Mouse (Mus musculus) liver, embryonic 13.5 days (tissue): ENCODE results near the gene Fam76b. TPM values are rescaled to one million over a fixed set of nuclear protein-coding genes. Genes with fewer than 3 reads are reported as not detected.
A peak's percentile ranks its signal among the peaks of the same experiment; 100 is the strongest.
"Not testable (repeated sequence)": the region's sequence is repeated elsewhere in the genome, so short reads cannot be mapped to it uniquely, and the experiment has no call there.

ENCODE experiments used
- ATAC-seq: fragments of 200-750 bp; cut with Nextera tagmentation; 2 replicates; pipeline ENCODE4 v1.8.0; 2017; ENCODE audit warnings: low read depth, mild to moderate bottlenecking, moderate number of reproducible peaks, moderate library complexity
- DNase-seq: peaks from one replicate; pipeline ENCODE4 v3.0.0; 2022
- H3K27ac ChIP-seq: fragments of 300-500 bp; sonication (generic); 2 replicates; pipeline ENCODE4 v1.5.1; 2015; ENCODE audit warnings: moderate library complexity, mild to moderate bottlenecking, inconsistent platforms
- H3K27me3 ChIP-seq: fragments of 300-500 bp; sonication (generic); 2 replicates; pipeline ENCODE4 v1.6.1; 2015; ENCODE audit warnings: mild to moderate bottlenecking, inconsistent platforms
- H3K36me3 ChIP-seq: fragments of 300-500 bp; sonication (generic); 2 replicates; pipeline ENCODE4 v1.6.1; 2015; ENCODE audit warnings: mild to moderate bottlenecking, inconsistent platforms
- H3K4me1 ChIP-seq: fragments of 300-500 bp; sonication (generic); replicated peaks from 2 replicates; pipeline ENCODE4 v1.6.1; 2015; ENCODE audit warnings: inconsistent platforms
- H3K4me2 ChIP-seq: fragments of 300-500 bp; sonication (generic); 2 replicates; pipeline ENCODE4 v1.6.1; 2015; ENCODE audit warnings: inconsistent platforms, mild to moderate bottlenecking, moderate library complexity
- H3K4me3 ChIP-seq: fragments of 300-500 bp; sonication (generic); replicated peaks from 2 replicates; pipeline ENCODE4 v1.5.1; 2015; ENCODE audit warnings: mild to moderate bottlenecking, inconsistent platforms
- H3K9ac ChIP-seq: fragments of 300-500 bp; sonication (generic); 2 replicates; pipeline ENCODE4 v1.6.1; 2015; ENCODE audit warnings: mild to moderate bottlenecking, inconsistent platforms
- H3K9me3 ChIP-seq: fragments of 300-500 bp; sonication (generic); replicated peaks from 2 replicates; pipeline ENCODE4 v1.6.1; 2016; ENCODE audit warnings: inconsistent platforms
- WGBS: fragments of 180-500 bp; shearing (Covaris S2); methylation state at CpG from one replicate; pipeline ENCODE4 v1.1.7; 2015; ENCODE audit not compliant: insufficient replicate concordance; 5-methylcytosine and 5-hydroxymethylcytosine counted together
- polyA plus RNA-seq: library from polyadenylated mRNA; unstranded; fragments of >200 nt; fragmentation: Nextera tagmentation; extraction: Ambion mirVana; gene quantifications from 2 replicates; pipeline ENCODE4 v1.2.1, GENCODE M21; 2015

Gene Fam76b
- 8.3 and 10.1 TPM in 2 replicates for polyA plus RNA-seq

DNA sequence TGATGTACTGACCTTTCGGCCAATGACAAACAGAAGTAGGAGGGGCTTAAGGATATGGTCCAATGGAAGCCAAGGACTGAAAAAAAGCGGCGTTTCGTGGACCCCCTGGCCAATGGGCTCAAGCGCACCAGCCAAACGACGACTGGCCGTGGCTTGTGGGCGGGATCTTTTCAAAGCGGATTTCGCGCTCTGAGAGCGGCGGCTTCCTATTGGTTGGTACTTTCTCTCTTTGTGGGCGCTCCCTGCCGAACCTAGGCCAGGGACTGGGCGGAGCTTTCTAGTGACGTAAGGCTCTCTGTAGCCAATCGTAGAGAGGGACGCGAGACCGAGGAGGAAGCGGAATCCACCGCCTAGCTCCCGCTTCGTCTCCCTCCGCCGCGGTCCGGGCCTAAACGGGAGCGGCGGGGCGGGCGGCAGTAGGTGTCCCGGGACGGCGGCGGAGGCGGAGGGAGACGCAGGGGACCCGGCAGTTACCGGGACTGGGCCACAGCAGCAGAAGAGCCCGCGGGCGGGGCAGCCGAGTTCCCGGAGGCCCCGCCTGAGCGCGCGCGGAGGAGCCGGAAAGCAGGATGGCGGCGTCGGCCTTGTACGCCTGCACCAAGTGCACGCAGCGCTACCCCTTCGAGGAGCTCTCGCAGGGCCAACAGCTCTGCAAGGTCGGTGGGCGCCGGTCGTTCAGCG lies at the start of gene Fam76b:
Gene Fam76b (plus strand): TSS at position 311 of the 681 bp plus-strand sequence.
- Histone ChIP-seq H3K9me3 (no peaks in the 10 kb centered on the region), H3K4me2 (peak within 1 kb of the TSS; percentile 82), H3K9ac (peak within 1 kb of the TSS; percentile 97), H3K36me3 (peaks cover 38% of the 10 kb centered on the region), H3K27me3 (no peaks in the 10 kb centered on the region), H3K4me1 (peaks cover 29% of the 10 kb centered on the region), H3K4me3 (peak within 1 kb of the TSS; percentile 92), H3K27ac (peak within 1 kb of the TSS; percentile 98)
- under 1% methylated on average over 67 of the region's 67 CpGs for WGBS
- ATAC-seq: peak; percentile 87
- peak; percentile 99 for DNase-seq

DNA sequence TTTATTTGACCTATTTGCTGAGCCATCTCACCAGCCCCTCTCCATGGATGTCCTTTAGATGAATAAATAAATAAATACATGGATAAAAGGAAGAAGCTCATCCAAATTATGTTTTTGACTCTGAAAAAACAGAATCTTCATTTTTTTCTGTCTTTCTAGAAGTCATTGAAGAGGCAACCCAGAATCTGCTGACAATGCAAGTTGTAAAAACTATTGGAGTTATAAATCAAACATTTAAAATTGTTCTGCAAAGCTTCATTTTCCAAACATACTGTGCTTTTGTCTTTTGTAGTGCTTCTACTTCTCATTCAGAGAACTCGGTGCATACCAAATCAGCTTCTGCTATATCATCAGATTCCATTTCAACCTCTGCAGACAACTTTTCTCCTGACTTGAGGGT lies 45.5 kb upstream of the Fam76b start:
- no peak for ATAC-seq
- 84% methylated on average over 1 of the region's 1 CpGs for WGBS
- H3K4me1 ChIP-seq: peaks cover 1% of the 10 kb centered on the region; the same call in 1 of the 2 replicates

DNA sequence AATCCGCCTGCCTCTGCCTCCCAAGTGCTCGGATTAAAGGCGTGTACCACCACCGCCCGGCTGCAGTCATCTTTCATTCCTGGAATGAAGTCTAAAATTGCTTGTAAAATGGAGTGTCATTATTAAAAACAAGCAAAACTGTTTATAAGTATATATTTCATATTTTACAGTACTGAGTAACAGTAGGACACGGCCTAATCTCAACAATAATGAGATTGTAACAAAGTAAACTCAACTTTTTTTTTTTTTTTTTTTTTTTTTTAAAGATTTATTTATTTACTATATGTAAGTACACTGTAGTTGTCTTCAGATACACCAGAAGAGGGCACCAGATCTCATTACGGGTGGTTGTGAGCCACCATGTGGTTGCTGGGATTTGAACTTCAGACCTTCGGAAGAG lies 36.7 kb upstream of the Fam76b start:
- H3K4me3 ChIP-seq: not testable (repeated sequence)
- 85% methylated on average over 8 of the region's 8 CpGs for WGBS

More for the DNA sequence above, 45.5 kb upstream of the Fam76b start:
- H3K27me3 ChIP-seq: no peaks in the 10 kb centered on the region
- DNase-seq: no peak
- no peak overlapping the region for H3K4me3 ChIP-seq
- H3K9me3 ChIP-seq: no peaks in the 10 kb centered on the region
- no peak overlapping the region for H3K9ac ChIP-seq
- peaks cover 17% of the 10 kb centered on the region; the same call in 1 of the 2 replicates for H3K36me3 ChIP-seq
- H3K27ac ChIP-seq: no peak overlapping the region
- H3K4me2 ChIP-seq: no peak overlapping the region

DNA sequence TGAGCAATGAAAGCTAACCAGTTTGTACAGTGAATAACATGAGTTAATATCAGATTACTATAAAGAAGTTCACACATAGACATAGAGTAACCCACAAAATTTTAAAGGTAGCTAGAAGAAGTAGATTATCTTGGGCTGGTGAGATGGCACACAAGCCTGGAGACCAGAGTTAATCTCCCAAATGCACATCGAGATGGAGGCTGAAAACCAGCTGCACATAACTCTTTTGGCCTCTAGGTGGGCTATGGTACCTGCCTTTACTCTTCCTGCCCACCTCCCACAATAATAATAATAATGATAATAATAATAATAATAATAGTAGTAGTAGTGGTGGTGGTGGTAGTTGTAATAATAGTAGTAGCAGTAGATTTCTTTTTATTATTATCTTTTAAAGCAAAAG lies 33.2 kb upstream of the Fam76b start:
- Histone ChIP-seq H3K9me3 (no peaks in the 10 kb centered on the region), H3K27me3 (no peaks in the 10 kb centered on the region), H3K4me1 (no peaks in the 10 kb centered on the region), H3K9ac (no peak overlapping the region), H3K36me3 (peaks cover 58% of the 10 kb centered on the region), H3K4me2 (no peak overlapping the region), H3K27ac (no peak overlapping the region), H3K4me3 (no peak overlapping the region)
- DNase-seq (no peak), ATAC-seq (no peak; the same call in 1 of the 2 replicates)
- 56% methylated on average over 1 of the region's 1 CpGs for WGBS

More for the DNA sequence above, 36.7 kb upstream of the Fam76b start:
- not testable (repeated sequence) for DNase-seq, H3K9me3 ChIP-seq, H3K27me3 ChIP-seq, ATAC-seq, H3K9ac ChIP-seq, H3K4me1 ChIP-seq, H3K27ac ChIP-seq, H3K4me2 ChIP-seq
- H3K36me3 ChIP-seq: peaks cover 53% of the 10 kb centered on the region

DNA sequence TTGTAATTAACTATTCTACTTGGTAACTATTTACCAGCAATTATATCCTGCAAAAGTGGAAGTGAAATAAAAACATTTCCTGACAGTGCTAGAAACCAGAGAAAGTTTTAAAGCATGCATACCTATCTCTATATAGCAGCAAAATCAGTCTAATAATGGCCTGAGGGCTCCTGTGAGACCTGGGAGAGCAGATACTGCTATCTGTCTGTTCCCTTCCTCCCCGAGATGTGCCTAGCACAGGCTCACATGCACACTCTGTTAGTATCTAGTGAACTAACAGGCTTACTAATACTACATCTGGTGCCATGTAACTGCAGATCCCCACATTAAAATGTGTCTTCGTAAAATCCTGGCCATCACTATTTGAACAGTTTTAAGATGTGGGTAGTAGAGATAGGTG lies 32.8 kb upstream of the Fam76b start:
- no peaks in the 10 kb centered on the region for H3K9me3 ChIP-seq
- no peak overlapping the region for H3K9ac ChIP-seq
- no peaks in the 10 kb centered on the region for H3K27me3 ChIP-seq
- no peak overlapping the region for H3K27ac ChIP-seq
- H3K4me1 ChIP-seq: no peaks in the 10 kb centered on the region
- no peak overlapping the region for H3K4me2 ChIP-seq
- H3K4me3 ChIP-seq: no peak overlapping the region
- DNase-seq: peak; percentile 18
- ATAC-seq: peak; percentile 83
- peaks cover 58% of the 10 kb centered on the region for H3K36me3 ChIP-seq
- 69% methylated on average over 2 of the region's 2 CpGs for WGBS

DNA sequence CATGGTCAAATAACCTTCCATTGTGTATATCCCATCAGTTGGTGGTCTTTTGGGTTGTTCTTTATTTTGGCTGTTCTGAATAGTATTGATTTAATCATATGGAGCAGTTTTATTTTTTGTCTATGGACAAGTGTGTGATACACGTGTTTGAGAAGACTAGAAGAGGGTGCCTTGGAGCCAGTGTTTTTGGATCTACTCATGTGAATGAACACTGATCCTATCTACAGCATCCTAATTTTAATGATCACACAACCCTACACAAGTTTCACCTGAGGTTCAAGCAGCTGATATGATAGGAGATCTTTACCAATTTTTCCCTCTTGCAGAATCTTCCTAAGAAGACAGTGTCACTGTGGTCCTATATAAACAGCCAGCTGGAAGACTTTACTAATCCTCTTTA lies 23.0 kb upstream of the Fam76b start:
- H3K27me3 ChIP-seq: no peaks in the 10 kb centered on the region
- H3K36me3 ChIP-seq: peaks cover 66% of the 10 kb centered on the region

DNA sequence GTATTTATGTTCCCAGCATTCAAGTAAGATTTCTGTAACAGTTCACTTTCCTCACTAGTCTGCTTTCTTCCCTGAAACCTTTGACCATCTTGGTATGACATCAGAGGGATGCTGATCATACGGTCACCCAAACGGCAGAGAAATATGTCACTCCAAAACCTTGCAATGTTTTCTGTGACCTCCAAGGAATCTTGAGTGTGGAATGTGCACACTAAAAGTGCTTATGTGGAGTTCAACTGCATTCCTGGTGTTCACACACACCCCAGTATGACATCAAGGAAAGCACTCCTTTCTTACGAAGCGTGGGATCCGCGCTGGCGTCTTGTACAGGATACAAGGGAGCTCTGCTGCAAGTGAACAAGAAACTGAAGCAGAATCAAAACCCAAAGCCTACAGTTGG lies 20.7 kb upstream of the Fam76b start:
- Histone ChIP-seq H3K9ac (no peak overlapping the region), H3K27me3 (no peaks in the 10 kb centered on the region), H3K4me3 (no peak overlapping the region), H3K4me1 (no peaks in the 10 kb centered on the region), H3K27ac (no peak overlapping the region), H3K9me3 (no peaks in the 10 kb centered on the region), H3K36me3 (peaks cover 76% of the 10 kb centered on the region), H3K4me2 (no peak overlapping the region)
- ATAC-seq (no peak), DNase-seq (no peak)
- WGBS: 92% methylated on average over 7 of the region's 7 CpGs

More for the DNA sequence above, 23.0 kb upstream of the Fam76b start:
- 75% methylated on average over 1 of the region's 1 CpGs for WGBS
- H3K9ac ChIP-seq: no peak overlapping the region
- no peak overlapping the region for H3K27ac ChIP-seq
- H3K4me2 ChIP-seq: no peak overlapping the region
- H3K4me1 ChIP-seq: no peaks in the 10 kb centered on the region
- no peaks in the 10 kb centered on the region for H3K9me3 ChIP-seq
- H3K4me3 ChIP-seq: no peak overlapping the region
- DNase-seq (no peak), ATAC-seq (no peak)

DNA sequence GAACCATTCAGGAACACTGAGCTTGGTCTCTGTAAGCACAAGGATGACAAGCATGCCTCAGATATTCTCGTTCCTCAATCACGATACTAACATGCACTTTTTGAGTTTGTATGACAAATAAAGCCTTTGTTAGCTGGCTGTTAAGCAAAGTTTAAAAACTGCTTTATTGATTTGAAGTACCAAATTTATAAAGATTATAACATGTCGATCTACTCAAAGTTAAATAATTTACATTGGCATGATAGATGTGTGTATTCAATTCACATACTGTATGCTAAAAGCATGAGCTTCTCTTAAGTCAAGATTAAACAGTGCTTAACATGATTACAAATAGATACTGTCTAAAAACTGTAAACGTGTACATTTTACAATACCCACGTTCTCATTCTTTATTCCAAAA lies 19.9 kb upstream of the Fam76b start:
- H3K9me3 ChIP-seq: no peaks in the 10 kb centered on the region
- H3K36me3 ChIP-seq: peaks cover 84% of the 10 kb centered on the region
- no peak overlapping the region for H3K27ac ChIP-seq
- H3K27me3 ChIP-seq: no peaks in the 10 kb centered on the region
- H3K4me2 ChIP-seq: no peak overlapping the region
- no peak overlapping the region for H3K9ac ChIP-seq
- DNase-seq (no peak), ATAC-seq (no peak)
- no peak overlapping the region for H3K4me3 ChIP-seq
- WGBS: 85% methylated on average over 5 of the region's 5 CpGs
- H3K4me1 ChIP-seq: no peaks in the 10 kb centered on the region

DNA sequence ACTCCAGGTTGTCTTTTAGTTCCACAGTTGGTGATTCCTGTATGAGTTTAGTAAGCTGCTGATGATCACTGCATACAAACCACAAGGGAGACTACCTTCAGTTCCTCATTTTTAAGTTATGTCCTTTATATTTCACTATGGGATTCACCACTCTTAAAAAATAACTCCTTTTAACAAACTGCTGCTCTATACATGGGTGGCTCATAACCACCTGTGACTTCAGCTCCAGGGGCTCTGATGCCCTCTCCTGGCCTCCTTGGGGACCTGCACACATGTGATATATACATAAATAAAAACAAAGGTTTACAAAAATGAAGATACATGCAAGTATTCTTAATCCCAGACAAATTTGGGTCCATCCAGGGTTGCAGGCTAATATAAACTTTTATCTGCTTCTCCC lies 17.6 kb upstream of the Fam76b start:
- Histone ChIP-seq H3K36me3 (peaks cover 86% of the 10 kb centered on the region), H3K27ac (no peak overlapping the region), H3K27me3 (no peaks in the 10 kb centered on the region), H3K4me2 (no peak overlapping the region), H3K9ac (no peak overlapping the region), H3K4me3 (no peak overlapping the region), H3K4me1 (no peaks in the 10 kb centered on the region), H3K9me3 (no peaks in the 10 kb centered on the region)
- no peak for ATAC-seq
- no peak for DNase-seq

DNA sequence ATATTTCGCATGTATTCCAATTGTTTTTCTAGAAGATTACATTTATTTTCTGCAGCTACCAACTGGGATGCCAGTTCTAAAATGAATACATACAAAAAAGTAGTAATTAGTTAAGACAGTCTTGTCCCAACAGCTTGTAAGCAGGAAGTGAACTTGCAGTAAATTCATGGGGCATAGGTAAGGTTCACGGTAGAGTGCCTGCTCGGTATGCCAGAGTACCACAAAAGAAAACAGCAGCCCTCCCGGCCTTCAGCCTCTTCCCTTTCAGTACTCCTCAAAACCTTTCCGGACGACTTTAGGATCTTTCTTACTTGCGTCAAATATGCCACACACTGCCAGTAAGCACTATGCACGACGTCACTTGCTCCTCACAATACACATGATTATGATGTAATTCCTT lies 9.1 kb upstream of the Fam76b start:
- Histone ChIP-seq H3K9me3 (no peaks in the 10 kb centered on the region), H3K27me3 (no peaks in the 10 kb centered on the region), H3K36me3 (peaks cover 85% of the 10 kb centered on the region), H3K27ac (no peak overlapping the region), H3K4me2 (no peak overlapping the region), H3K4me3 (no peak overlapping the region), H3K4me1 (peaks cover 6% of the 10 kb centered on the region), H3K9ac (no peak overlapping the region)
- WGBS: 88% methylated on average over 9 of the region's 9 CpGs
- ATAC-seq (no peak), DNase-seq (no peak)

DNA sequence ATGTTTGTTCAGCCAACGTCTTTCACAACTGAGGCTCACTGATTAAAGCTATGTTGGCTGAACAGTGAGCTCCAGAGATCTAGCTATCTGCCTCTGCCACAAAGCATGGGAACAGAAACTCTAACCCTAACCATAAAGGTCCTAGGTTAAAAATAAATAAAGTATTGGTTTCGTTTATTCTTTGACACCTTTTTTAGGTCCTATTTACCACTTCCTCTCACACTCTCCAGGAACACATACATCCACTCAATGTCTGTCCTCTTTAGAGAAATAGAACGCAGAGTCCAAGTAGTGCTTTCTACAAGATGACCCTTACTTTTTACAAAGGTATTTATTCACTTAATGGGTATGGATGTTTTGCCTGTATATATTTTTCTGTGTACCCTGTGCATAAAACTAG lies 6.7 kb upstream of the Fam76b start:
- Histone ChIP-seq H3K9me3 (no peaks in the 10 kb centered on the region), H3K27me3 (no peaks in the 10 kb centered on the region), H3K27ac (no peak overlapping the region), H3K9ac (no peak overlapping the region), H3K4me2 (no peak overlapping the region), H3K4me1 (peaks cover 25% of the 10 kb centered on the region), H3K4me3 (no peak overlapping the region), H3K36me3 (peaks cover 74% of the 10 kb centered on the region)
- DNase-seq: no peak
- ATAC-seq: no peak
- 85% methylated on average over 3 of the region's 3 CpGs for WGBS

DNA sequence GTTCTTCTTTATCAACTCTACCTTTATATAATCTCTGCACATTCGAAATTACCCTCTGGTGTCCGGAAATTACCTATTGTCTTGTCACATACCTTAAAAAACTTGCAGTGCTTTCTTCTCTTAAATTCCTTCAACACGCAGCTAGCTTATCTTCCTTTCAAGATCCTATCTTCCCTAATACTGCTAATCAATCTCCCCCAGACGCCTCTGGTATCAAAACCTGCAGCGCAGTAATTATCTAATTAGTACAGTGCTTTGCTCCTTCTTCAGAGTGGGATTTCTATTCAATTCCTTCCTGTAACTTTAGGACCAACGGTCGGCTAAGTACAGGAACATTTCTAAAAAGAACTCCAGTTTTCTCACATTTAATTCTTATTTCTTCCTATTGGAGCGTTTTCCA lies 1.6 kb upstream of the Fam76b start:
- Histone ChIP-seq H3K4me2 (peak overlapping the region; percentile 82), H3K4me3 (peak overlapping the region; percentile 92), H3K9ac (peak overlapping the region; percentile 97), H3K27ac (peak overlapping the region; percentile 98), H3K4me1 (peaks cover 32% of the 10 kb centered on the region), H3K9me3 (no peaks in the 10 kb centered on the region), H3K36me3 (peaks cover 36% of the 10 kb centered on the region), H3K27me3 (no peaks in the 10 kb centered on the region)
- ATAC-seq: no peak
- peak; percentile 48 for DNase-seq
- 3% methylated on average over 8 of the region's 8 CpGs for WGBS
